Mouse (Mus musculus) C2C12 (cell line): Measurements from ENCODE around the gene Txlng.

Experiments used
- CEBPB ChIP-seq: IDR thresholded peaks from one replicate; pipeline ENCODE4 v1.6.1; 2011; ENCODE audit warnings: low read depth, mild to moderate bottlenecking, control low read depth, moderate library complexity
- CTCF ChIP-seq: IDR thresholded peaks from one replicate; pipeline ENCODE4 v1.5.1; 2011; ENCODE audit not compliant: control insufficient read depth, insufficient read depth, insufficient read length
- MAX ChIP-seq: IDR thresholded peaks from one replicate; pipeline ENCODE4 v1.6.1; 2011; ENCODE audit warnings: mild to moderate bottlenecking, control low read depth
- MYOD1 ChIP-seq: IDR thresholded peaks from one replicate; pipeline ENCODE4 v1.6.1; 2011; ENCODE audit warnings: low read depth; ENCODE audit not compliant: control insufficient read depth, insufficient read length
- MYOG ChIP-seq: IDR thresholded peaks from one replicate; pipeline ENCODE4 v1.6.1; 2011; ENCODE audit not compliant: control insufficient read depth, insufficient read length; ENCODE audit errors: extremely low read depth
- USF1 ChIP-seq: IDR thresholded peaks from one replicate; pipeline ENCODE4 v1.6.1; 2011; ENCODE audit warnings: low read depth, mild to moderate bottlenecking, control low read depth, moderate library complexity

DNA sequence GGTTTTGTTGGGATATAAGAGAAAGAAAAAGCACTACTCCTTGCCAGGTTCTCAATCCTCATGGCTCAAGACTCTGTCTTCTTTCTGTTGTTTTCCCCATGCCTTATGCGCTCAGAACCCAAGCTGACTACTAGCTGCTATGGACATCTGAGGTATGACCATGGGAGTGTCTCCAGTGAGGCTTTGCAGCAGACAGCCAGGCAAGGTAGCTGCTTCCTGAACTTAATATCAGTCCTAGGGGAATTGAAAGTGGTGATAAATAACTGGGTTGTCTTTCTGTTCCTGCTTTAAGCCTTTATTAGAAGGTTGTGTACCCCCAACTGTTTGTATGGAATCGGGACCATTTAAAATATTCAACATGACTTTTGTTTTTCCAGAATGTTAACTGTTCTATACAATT lies 76.8 kb downstream of the Txlng start:
- TF ChIP-seq MAX, result no peak
- TF ChIP-seq CTCF, result no peak
- TF ChIP-seq MYOD1, result no peak
- no peak for TF ChIP-seq MYOG
- no peak for TF ChIP-seq USF1
- no peak for TF ChIP-seq CEBPB
